Mouse (Mus musculus) gastrocnemius, postnatal 25 days (tissue): ENCODE data around the gene Dnm3. TPM values are rescaled to one million over a fixed set of nuclear protein-coding genes. Genes with fewer than 3 reads are reported as not detected.

Experiments
- DNase-seq: peaks from one replicate; pipeline ENCODE4 v3.0.0; 2022
- total RNA-seq, 2 experiments: library from RNA; stranded (reverse); gene quantifications; 1 replicate in 1 of 2; 2 replicates in 1 of 2; pipeline ENCODE4 v1.2.3; 2021

Gene Dnm3
- total RNA-seq, 2 experiments from 2014 or later: 4.7 to 7.6 TPM

- DNase-seq: no peak
Observed at GRCm38 (mm10) chr1:162327631-162328030, 150.2 kb downstream of the Dnm3 start.

DNA sequence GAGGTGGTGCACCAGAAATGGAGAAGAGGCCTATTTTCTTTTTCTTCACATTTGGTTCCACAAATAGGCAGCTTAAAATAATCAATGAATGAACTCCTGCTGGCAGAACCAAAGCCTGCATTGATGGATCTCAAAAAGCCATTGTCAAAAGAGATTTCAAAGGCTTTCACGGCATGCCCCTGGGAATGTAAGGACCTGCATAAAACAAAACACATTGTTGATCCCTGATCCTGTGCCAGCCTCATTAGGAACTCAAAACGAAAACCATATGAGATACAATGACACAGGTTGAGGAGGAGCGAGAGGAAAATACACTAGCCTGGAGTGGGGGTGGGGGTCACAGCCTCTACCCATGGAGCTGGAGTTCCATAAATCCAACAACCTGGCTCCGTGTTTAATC lies 153.4 kb downstream of the Dnm3 start:
- DNase-seq: no peak

DNA sequence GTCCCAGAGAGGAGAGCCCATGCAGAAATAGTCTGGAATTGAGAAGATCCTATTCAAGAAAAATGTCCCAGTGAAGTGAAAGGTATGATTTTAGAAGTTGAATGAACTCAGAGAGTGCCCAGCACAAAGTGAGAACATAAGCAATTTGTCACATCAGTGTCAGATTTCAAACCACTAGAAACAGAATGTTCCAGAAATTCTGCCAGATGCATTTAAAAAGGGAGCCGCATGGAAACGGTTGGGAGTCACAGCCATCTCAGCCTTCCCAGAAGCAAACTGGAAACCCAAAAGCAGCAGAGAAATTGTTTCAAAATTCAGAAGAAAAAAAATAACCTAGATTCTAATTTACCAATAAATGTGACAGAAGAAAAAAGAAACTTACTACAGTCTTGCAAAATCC lies 154.7 kb downstream of the Dnm3 start:
- peak; percentile 29 for DNase-seq

DNA sequence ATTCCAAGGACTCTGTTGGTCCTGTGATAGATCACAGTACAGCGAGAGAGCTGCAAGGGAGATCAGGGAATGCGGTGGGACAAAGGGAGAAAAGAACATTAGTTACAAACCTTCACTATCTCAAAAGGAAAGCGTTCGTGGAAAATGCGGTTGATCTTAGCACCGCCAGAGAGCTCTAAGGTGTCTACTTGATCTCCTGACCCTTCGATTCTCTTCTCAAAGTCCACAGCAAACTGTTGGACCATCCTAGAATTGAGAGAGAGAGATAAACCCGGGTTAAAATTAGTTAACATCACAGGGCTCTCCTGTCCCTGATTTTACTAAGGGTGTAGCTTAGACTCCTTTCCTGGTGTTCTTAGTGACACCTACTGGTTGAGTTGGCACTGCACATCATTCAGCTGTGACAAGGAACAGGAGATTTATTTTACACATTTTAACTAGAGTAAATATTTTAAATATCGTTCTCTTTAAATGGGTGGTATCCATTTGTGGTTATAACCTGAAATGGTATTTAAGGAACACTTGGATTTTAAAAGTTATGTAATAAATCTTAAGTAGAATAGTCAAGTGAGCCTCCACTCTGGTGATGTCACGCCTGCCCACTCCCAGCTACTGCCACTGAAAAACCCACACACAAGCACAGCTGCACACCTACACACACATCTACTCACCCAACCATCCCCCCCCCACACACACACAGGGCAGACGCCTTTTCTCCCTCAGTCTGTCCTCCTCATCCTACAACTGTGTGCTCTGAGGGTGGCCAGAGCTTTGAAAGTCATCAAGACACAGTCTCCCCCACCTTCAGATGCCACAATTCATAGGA lies 164.2 kb downstream of the Dnm3 start:
- DNase-seq: no peak

- DNase-seq: no peak
Observed at GRCm38 (mm10) chr1:162312621-162313020, 165.2 kb downstream of the Dnm3 start.

- DNase-seq: no peak
Observed at GRCm38 (mm10) chr1:162312152-162312551, 165.7 kb downstream of the Dnm3 start.

DNA sequence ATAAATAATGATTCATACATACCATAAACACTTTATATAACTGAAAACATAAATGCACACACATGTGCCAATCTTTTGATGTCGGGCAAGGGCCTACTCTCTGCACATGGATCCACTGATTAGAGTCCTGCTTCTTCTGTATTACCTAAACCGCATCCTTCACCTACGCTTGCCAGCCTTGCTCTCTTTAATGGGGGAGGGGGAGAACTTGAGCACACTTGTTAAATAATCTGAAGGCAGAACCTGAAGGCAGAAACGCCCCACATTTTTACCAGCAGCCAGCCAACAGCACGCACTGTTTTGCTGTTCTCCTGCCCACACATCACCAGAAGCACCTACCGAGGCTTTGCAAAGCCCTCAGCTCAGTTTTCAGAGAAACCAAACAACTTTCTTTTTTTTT lies 172.6 kb downstream of the Dnm3 start:
- DNase-seq: no peak

- DNase-seq: no peak
Observed at GRCm38 (mm10) chr1:162302480-162302879, 175.4 kb downstream of the Dnm3 start.

GRCm38 (mm10) chr1:162299558-162300319 lies 178.1 kb downstream of the Dnm3 start:
- peak; percentile 52 for DNase-seq

DNA sequence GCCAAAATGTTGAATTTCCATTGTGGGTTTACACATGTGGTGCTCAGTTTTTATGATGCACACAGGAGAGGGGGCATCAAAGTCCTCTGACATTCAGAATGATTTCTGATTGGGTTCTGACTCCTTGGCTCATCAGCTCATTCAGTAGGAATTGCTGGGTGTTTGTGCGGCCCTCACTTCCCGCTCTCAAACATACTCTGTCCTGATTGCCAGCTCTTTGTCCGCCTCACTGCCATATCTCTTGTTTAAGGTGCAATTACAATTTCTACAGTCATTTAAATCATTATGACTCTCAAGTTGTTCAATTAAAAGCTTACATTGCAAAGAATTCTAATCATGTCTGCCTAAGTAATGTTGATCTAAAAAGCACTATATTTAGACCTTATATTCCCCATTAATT lies 179.3 kb downstream of the Dnm3 start:
- no peak for DNase-seq

GRCm38 (mm10) chr1:162295443-162295842 lies 182.4 kb downstream of the Dnm3 start:
- DNase-seq: no peak

DNA sequence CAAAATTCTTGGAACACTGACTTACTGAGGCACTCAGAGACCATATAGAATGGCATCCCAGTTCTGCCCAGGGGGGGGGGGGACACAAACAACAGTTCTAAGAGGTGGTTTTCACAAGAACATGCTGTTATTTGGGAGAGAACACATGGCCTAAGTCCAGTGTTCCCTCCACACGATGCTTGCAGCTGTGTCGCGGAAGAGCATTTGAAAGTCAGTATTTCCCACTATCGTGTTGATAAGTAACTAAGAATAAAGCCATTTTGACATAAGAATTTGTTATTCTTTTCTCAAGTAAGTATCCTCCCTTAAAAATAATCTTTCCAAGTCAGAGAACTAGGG lies 183.3 kb downstream of the Dnm3 start:
- DNase-seq: no peak

DNA sequence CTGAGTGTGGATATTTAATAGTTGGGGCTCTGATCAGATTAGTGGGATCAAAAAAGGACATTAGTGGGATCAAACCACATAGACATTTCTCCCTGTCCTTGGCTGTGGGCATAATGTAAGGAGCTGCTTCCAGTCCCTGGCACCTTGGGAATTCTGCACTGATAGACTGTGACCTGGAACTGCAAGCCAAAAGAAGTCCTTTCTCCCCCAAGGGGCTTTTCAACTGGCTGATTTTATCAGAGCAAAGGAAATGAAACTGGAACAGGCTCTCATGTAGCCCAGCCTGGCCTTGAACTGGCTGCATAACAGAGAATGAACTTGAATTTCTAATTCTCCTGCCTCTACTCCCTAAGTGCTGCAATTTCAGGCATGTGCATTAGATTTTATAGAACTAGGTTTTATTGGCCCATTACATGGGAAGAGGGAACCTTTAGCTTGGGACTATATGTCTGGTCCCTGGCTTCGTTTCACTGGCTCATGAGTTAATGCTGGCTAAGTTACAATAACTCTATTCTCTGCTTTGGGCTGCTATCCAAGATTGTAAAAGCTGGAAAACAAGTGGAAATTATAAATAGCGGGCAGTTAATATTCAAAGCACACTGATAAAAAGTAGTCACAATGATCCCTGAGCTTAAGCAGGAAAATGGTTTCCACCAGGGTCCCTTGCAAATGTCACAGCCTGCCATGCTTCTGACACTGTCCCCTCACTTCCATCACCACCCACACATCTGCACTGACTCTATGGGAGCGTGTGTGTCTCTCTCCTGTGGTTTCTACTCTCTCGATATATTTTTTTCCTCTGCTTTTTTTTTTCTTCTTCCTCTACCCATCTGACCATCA lies 183.9 kb downstream of the Dnm3 start:
- no peak for DNase-seq

- DNase-seq: no peak
Observed at GRCm38 (mm10) chr1:162286910-162287309, 190.9 kb downstream of the Dnm3 start.

DNA sequence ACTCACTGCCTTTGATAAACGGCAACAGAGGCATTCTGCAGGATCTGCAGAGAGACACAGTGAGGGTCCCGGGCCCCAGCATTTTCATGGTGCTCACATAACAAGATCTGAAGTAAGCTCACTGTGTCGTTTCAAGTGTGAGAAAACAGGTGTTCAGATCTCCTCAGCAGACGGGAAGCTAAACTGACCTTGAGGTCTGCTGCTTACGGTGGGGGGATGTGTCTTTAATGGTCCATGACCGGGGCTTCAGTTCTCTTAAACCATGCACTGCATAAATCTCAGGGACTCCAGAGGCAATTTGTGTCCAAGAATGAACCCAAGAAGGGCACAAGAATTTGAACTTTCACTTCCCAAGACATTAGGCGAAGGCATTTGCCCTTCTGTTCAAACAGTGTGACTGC lies 195.9 kb downstream of the Dnm3 start:
- DNase-seq: no peak

DNA sequence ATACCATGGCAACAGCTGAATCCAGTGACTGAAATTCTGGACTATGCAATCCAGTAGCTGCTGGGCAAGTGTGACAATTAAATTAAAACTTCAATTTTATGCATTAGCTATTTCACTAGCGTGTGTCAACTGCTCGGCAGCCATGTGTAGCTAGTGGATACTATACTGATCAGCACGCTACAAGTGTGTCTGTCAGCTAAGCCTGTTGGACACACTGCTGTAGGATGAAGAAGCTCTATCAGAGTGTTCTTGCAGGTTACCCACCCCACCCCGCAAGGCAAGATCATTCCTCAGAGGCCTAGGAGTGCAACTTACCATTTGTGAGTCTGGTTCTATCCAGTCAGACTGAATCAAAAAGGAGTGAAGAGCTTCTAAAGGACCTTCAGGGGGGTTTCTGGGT lies 197.8 kb downstream of the Dnm3 start:
- DNase-seq: no peak

GRCm38 (mm10) chr1:162276011-162276410 lies 201.8 kb downstream of the Dnm3 start:
- DNase-seq: no peak

GRCm38 (mm10) chr1:162274674-162275248 lies 203.1 kb downstream of the Dnm3 start:
- DNase-seq: no peak

GRCm38 (mm10) chr1:162256912-162257607 lies 220.8 kb downstream of the Dnm3 start:
- DNase-seq: no peak

- DNase-seq: no peak
Observed at GRCm38 (mm10) chr1:162254944-162255343, 222.9 kb downstream of the Dnm3 start.

DNA sequence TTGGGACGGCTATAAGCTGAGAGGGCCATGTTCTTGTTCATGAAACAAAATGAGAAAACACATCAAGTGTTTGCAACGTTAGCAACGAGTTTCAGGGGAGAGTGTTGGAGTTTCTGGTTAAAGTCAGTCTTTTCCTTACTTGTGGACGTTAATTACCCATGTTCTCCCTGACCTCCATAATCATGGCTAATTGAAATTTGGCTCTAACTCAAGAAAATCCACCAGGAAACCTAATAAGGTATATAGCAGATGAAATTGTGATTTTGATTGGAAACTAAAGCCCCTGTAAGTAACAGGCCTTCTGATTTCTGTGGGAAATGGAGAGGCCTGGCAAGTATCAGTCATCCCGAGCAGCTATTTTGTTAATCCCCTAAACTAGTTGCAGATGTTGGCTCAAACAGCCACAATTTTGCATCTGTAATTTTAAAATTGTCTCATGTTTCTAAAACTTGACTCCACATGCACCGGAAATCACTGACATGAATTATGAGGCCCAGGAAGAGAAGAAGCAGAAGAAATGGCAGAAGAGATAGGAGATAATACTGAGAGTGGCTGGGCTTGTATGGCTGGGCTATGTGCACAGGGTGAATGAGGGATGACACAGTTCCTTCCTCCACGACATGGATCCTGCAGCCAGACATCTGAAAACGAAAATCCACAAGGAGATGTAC lies 223.7 kb downstream of the Dnm3 start:
- DNase-seq: no peak
